Mouse (Mus musculus): ENCODE data around the gene Igsf21.

The Igsf21 gene

GRCm38 (mm10) chr4:140196717-140197116, 49.9 kb downstream of the Igsf21 start:
- DNase-seq (ENCODE audit: low read depth, low spot score) = no peak

GRCm38 (mm10) chr4:140192276-140193002, 54.1 kb downstream of the Igsf21 start:
- DNase-seq (ENCODE audit: low read depth, low spot score) = no peak

DNA sequence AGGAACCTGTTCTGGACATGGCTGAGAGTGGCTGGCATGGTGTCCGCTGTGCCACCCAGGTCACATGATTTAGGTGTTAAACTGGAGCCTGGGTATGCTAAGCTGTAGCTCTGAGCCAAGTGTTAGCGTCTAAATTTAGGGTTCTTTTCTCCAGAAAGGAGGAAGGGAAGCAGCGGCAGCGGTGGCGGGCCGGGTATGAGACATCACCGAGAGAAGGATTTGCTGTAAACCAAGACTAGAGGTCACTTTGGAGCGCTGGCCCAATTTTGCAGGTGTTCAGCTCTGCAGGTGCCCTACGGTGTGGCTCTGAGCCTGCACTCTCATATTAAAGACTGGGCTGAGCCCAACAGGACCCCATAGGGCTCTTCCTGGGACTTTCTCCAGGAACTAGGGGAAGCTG, 57.0 kb downstream of the Igsf21 start:
- DNase-seq (ENCODE audit: low read depth, low spot score) = no peak

DNA sequence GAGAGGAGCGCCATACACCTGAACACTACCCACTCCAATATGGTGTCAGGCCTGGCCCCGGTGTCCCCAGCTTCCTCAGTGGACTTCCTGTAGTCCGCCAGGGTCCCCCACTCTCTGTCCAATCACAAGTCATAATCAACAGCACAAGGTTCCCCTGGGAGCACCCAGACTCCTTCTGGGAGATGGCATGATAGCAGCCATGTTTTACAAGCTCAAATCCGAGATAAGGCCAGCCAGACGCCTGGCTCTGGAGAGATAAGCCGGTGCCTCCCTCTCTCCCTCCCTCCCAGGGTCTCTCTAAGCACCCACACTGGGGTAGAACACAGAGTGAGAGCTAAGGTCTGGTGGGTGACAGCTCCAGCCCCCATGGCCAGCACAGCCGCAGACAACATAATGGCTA, 58.0 kb downstream of the Igsf21 start:
- no peak for DNase-seq (ENCODE audit: low read depth, low spot score)

DNA sequence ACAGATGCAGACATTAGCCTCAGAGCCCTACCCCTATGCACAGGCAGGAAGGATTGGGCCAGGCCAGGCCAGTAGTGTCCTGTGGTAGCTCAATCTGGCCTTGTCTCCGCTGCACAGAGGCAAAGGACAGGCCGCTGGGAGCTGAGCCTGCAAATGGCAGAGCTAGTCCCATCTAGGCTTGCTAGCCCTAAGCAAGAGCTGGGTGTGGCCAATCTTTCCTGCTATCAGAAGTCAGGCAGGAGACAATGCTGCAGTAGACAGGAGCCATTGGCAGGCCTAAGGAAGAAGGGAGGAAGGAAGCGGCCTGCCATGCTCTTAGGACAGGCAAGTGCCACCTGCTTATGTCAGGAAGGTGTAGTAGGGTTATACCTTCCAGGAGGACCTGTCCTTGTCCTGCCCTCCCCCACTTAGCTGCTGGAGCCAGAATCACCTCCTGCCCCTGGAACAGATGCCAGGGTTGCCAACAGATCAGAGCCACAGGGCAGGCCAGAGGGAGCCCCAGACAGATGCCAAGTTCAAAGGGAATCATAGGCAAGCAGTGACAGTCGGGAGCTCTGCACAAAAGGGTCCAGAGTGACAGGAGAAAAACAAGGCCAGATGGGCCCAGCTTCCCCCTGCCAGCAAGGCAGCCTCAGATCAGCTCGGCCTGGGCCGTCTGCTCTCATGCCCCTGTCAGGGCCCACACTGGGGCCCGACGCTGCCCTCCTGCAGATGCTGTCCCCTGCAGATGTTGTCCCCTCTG, 59.0 kb downstream of the Igsf21 start:
- DNase-seq (ENCODE audit: low read depth, low spot score) = no peak

GRCm38 (mm10) chr4:140179576-140179975, 67.0 kb downstream of the Igsf21 start:
- peak; percentile 57 for DNase-seq (ENCODE audit: low read depth, low spot score)

DNA sequence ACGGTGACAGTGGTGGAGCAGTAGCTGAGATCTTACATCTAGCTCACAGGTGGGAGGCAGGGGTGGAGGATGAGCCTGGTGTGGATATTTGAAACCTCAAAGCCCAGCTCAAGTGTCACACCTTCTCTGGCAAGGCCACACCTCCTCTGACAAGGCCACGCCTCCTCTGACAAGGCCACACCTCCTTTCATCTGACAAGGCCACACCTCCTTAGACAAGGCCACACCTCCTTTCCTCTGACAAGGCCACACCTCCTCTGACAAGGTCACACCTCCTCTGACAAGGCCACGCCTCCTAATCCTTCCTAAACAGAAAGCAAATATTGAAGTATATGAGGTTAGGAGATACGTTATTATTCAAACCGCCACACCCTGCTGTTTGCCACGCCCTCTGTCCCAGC, 69.5 kb downstream of the Igsf21 start:
- peak; percentile 86 for DNase-seq (ENCODE audit: low read depth, low spot score)

DNA sequence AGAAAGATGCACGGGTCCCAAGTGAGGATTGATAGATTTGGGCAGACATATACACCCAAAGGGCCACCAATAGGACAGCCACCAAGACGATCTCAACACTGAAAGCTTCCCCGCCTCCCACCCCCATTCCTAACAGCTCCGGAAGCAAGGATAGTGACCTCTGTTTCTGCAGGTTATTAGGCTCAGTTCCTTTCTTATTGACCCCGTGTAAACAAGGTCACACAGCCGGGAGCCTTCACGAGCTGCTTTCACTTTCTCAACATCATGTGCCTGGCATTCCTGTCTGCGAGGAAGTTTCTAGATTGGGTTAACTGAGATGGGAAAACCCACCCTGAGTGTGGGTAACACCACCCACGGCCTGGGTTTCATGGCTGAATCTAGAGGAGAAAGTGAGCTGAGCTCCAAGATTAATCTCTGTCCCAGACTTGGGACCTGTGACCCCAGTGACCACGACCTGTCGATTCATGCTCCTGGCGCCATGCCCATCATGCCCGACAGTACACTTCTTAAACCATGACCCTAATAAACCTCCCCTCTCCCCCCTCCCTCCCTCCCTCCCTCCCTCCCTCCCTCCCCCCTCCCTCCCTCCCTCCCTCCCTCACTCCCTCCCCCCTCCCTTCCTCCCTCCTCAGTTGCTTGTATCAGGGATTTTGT, 72.7 kb downstream of the Igsf21 start:
- DNase-seq (ENCODE audit: low read depth, low spot score) = peak; percentile 64

DNA sequence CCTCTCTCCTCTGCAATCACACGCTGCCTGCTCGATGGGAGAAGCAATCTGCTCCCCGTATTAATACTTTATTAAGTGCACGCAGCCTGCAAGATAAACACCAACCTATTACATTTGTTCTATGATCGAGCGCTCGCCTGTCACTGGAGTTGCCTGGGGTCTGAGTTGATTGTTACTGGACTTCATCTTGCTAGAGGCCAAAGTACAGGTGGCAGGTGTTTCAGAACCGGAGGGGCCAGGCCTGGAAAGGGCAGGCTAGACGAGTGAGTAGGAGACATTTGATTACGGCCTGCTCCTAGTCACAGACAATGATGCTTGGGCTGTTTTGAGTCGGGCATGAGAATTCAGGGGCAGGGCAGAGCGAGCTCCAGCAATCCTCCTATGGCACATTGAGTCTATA, 73.5 kb downstream of the Igsf21 start:
- no peak for DNase-seq (ENCODE audit: low read depth, low spot score)

DNA sequence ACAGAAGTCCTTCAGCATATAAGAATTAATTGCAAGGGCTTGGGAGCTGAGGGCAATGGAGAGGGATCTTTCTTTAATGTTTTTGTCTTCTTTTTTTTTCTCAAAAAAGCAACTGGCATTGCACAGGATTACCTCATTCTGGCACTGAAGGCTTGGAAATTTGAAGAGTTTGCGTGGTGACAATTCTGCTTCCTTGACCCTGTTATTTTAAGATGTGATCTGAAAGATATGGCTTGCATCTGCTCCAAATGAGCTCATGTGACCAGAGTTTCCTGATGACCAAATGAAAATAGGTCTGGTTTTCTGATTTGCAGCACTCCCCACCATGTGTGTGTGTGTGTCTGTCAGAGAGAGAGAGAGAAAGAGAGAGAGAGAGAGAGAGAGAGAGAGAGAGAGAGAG, 74.7 kb downstream of the Igsf21 start:
- DNase-seq (ENCODE audit: low read depth, low spot score) = no peak

GRCm38 (mm10) chr4:140171189-140171588, 75.4 kb downstream of the Igsf21 start:
- no peak for DNase-seq (ENCODE audit: low read depth, low spot score)

- DNase-seq (ENCODE audit: low read depth, low spot score) = no peak
These were observed 80.7 kb downstream of the Igsf21 start for GRCm38 (mm10) chr4:140165851-140166250.

DNA sequence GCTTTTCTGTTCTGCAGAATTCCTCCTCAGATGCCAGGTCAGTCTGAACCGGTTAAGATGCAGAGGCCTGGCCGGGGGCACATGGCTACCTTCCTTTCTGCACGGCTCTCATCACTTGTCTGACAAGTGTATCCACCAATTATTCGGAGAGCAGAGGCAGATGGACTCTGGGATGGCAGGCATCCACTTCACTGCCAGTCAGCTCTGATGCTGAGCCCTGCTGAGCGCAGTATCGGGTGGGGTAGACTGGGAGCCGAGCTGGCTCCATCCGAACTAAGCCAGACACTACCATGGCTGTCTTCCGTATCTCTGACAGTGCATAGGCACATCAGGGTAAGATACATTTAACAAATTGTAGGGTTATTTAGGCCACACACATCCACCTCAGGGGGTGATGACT, 81.9 kb downstream of the Igsf21 start:
- DNase-seq (ENCODE audit: low read depth, low spot score) = no peak

GRCm38 (mm10) chr4:140159617-140160016, 87.0 kb downstream of the Igsf21 start:
- peak; percentile 88 for DNase-seq (ENCODE audit: low read depth, low spot score)

DNA sequence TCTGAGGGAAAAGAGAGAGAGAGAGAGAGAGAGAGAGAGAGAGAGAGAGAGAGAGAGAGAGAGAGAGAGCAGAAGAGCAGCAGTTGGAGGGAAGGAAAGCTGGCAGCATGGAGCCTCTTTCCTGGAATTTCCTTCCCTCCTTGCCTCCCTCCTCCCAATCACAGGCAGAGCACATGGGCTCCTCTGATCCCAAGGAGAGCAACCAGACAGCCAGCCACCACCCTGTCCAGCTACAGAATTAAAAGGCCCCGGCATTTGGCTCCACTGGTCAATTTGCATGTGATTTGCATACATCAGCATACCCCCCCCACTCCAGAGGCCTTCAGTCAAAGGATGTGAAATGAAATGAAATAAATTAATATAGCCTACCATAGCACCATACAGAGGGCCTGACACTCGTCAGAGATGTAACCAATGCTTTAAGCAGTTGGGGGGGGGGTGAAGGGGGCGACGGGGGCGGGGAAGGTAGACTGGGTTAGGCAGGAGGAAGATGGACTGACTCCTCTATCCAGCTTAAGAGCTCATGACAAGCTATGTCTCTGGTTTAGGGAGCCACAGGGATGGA, 91.6 kb downstream of the Igsf21 start:
- no peak for DNase-seq (ENCODE audit: low read depth, low spot score)

GRCm38 (mm10) chr4:140154484-140154883, 92.1 kb downstream of the Igsf21 start:
- DNase-seq (ENCODE audit: low read depth, low spot score) = no peak

DNA sequence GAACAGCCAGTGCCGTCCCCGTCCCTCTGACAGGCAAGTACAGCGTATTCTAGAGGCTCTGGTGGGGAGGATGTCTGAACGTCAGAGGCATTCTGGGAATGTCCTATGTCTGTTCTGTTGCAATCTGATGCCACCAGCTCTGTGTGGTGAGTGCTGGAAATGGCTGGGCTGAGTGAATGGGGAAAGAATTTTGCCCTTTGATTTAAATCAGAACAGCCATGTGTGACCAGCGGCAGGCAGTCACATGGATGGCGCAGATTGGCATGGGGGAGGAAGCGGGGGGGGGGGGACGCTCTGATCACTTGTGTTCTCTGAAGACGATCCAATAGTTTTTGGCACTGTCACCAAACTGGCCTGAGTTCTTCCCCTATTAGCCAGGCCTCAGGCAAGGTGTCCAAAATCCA, 92.9 kb downstream of the Igsf21 start:
- no peak for DNase-seq (ENCODE audit: low read depth, low spot score)

DNA sequence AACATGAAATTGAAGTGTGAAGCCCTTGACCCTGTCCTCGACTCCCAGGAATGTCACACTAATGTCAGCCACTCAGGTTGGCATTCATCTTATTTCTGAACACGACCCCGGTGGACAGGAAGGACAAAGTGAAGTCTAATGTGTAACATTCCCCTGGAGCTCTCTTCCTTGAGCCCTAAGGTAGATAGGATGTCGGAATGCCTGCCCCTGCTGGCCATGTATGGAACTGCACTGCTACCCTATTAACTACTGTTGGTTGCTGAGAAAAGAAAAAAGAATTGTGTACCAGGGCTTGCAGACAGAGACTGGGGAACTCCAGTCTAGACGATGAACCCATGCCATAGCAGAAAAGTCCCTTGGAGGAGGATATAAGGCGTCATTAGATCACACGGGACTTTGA, 93.5 kb downstream of the Igsf21 start:
- peak; percentile 83 for DNase-seq (ENCODE audit: low read depth, low spot score)

DNA sequence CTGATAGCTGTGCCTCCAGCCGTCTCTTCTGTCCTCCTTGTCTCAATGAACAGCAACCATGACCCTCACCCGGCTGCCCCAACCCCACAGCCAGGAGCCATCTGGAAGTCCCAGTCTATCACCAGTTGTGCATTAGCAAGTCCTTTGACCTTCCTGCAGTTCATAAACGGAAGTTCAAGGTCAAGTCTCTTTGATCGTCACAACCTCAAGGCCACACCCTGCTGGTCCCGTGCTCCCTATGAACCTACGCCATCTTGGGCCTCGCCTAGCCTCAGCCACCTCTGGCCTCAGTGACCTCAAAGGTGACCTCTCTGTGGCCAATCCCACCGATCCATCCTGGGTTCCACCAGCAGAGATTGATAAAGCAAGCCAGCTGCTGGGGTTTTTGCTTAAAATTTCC, 96.9 kb downstream of the Igsf21 start:
- DNase-seq (ENCODE audit: low read depth, low spot score) = peak; percentile 73

DNA sequence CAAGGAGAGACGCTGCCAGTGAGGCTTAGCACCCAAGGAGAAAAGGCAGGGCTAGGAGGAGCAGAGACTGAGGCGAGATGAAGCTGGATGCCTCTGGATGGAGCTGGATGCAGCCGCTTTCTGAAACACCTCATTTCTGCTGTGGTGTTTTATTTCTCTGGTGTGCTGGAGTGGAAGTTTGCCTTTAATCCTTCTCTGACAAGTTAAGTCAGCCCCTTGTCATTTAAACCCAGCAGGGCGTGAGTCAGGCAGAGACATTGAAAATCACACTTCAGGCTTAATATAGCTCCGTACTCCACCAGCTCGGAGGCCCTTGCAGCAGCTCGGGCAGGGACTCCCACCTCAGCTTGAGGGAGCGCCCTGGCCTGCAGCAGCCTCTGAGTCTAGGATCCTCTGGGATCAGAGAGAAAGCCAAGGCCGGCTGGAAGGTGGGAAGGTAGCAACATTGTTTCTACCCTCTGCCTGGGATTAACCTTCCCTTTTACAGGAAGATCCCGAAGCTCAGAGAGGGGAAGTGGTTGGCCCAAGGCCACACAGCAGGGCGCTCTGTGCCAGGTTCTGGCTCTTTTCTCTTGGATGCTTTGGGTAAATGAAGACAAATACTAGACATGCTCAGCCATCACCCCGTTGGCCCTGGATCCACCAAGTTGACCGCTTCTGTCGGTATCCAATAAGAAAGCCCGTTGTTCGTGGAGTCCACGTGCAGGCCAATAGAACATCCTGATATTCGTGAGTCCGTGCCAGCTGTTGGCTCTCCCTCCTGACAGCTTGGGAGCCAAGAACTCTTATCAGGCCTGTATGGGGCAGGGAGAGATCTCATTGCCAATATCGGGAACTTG, 98.5 kb downstream of the Igsf21 start:
- DNase-seq (ENCODE audit: low read depth, low spot score) = peak; percentile 86

GRCm38 (mm10) chr4:140147079-140147840, 99.3 kb downstream of the Igsf21 start:
- no peak for DNase-seq (ENCODE audit: low read depth, low spot score)
